ENCODE assay signal across 19 mouse cellular contexts in the genomic region with DNA sequence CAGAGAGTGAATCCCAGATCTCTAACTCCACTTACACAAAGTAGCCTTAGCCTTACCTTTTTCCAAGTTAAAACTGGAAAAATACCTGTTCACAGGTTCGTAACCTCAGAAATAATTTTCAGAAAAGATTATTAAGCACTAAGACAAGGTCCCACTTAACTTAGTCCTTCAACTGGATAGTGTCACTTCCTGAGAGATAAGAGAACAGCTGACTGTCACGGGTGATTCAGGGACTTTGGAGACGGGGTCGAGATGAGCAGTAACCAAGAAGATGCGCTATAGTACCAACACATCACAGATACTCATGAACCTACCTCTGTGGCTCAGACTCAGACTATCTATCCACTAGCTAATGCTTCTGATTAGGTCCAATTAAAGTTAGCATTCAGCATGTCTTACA. TPM values are rescaled to one million over a fixed set of nuclear protein-coding genes. Genes with fewer than 3 reads are reported as not detected.
DNase-seq lines count a peak whose midpoint lies in the region; ATAC-seq and TF ChIP-seq lines count a peak whose summit lies in the region.
"Had no signal": no experiment of that assay in that cellular context is flagged by ENCODE, and none has a peak within 500 bp of the region (broad histone marks: within the 10 kb centered on the region; RNA-seq: fewer than 3 reads in every experiment).

No protein-coding gene starts in this region.

- WGBS in midbrain, embryonic 11.5 days, result 85% methylated on average over 5 of the region's 5 CpGs
- 90% methylated on average over 5 of the region's 5 CpGs for WGBS in midbrain, embryonic 10.5 days

- peaks cover 2% of the 10 kb centered on the region; the same call in 1 of the 2 replicates for H3K79me2 ChIP-seq in MEL (ENCODE audit: control insufficient read depth, insufficient read depth, low read length, poor library complexity)

- no peaks in the 10 kb centered on the region for H3K27me3 ChIP-seq in midbrain, embryonic 11.5 days (ENCODE audit: control insufficient read depth, insufficient read depth, low read length)
- no peaks in the 10 kb centered on the region for H3K27me3 ChIP-seq in midbrain, embryonic 10.5 days (ENCODE audit: low read depth, poor library complexity, severe bottlenecking)
- no peaks in the 10 kb centered on the region for H3K27me3 ChIP-seq in MEL (ENCODE audit: control insufficient read depth in 1 of 2, insufficient read depth in 2 of 2, low read length in 2 of 2)
- H3K27me3 ChIP-seq: embryonic facial prominence, embryonic 12.5 days; forebrain, embryonic 13.5 days; forebrain, embryonic 15.5 days; Patski had no signal

- no peaks in the 10 kb centered on the region; the same call in 1 of the 2 replicates for H3K36me3 ChIP-seq in midbrain, embryonic 11.5 days (ENCODE audit: control insufficient read depth, insufficient read depth, low read length)
- H3K36me3 ChIP-seq in midbrain, embryonic 10.5 days, result peaks cover 11% of the 10 kb centered on the region
- peaks cover 6 to 19% of the 10 kb centered on the region in 2 experiments; a peak in 3 of 4 replicates for H3K36me3 ChIP-seq in MEL (ENCODE audit: control insufficient read depth in 1 of 2, insufficient read depth in 2 of 2, low read length in 2 of 2)

- no peak for TF ChIP-seq EP300 in MEL (IDR thresholded peaks at IDR 0.05; ENCODE audit: low read depth in 1 of 2, low read length in 2 of 2)

- no peak for ATAC-seq in midbrain, embryonic 11.5 days (ENCODE audit: low FRiP score)
- ATAC-seq: activated CD4-positive, CD25-positive, alpha-beta regulatory T cell, adult 4 months; forebrain, embryonic 13.5 days; forebrain, embryonic 15.5 days; forebrain, postnatal 0 days; Patski had no signal

- TF ChIP-seq RAD21 in MEL (IDR thresholded peaks at IDR 0.05; ENCODE audit: low read depth, low read length), result no peak

- no peaks in the 10 kb centered on the region for H3K4me1 ChIP-seq in midbrain, embryonic 11.5 days (ENCODE audit: control insufficient read depth, insufficient read depth, low read length)
- H3K4me1 ChIP-seq in midbrain, embryonic 10.5 days, result peaks cover 8% of the 10 kb centered on the region
- H3K4me1 ChIP-seq in MEL (ENCODE audit: control insufficient read depth in 1 of 2, insufficient read depth in 2 of 2, low read length in 2 of 2), result peaks cover 6 to 9% of the 10 kb centered on the region in 2 experiments
- H3K4me1 ChIP-seq: embryonic facial prominence, embryonic 10.5 days; embryonic facial prominence, embryonic 12.5 days; forebrain, embryonic 13.5 days; forebrain, embryonic 15.5 days had no signal

- H3K27ac ChIP-seq in midbrain, embryonic 11.5 days (ENCODE audit: low read depth, low read length), result no peak overlapping the region
- H3K27ac ChIP-seq in midbrain, embryonic 10.5 days (replicated peaks), result no peak overlapping the region
- H3K27ac ChIP-seq in MEL (ENCODE audit: control insufficient read depth, low read depth, low read length), result no peak overlapping the region
- H3K27ac ChIP-seq: embryonic facial prominence, embryonic 10.5 days; embryonic facial prominence, embryonic 12.5 days; forebrain, embryonic 13.5 days; forebrain, embryonic 15.5 days had no signal

- TF ChIP-seq POLR2A in MEL (IDR thresholded peaks at IDR 0.05; ENCODE audit: control insufficient read depth in 1 of 2, insufficient read depth in 1 of 2, low read depth in 1 of 2, low read length in 2 of 2, poor library complexity in 1 of 2), result no peak

- H3K4me3 ChIP-seq in midbrain, embryonic 11.5 days (ENCODE audit: low read depth, low read length), result no peak overlapping the region
- no peak overlapping the region for H3K4me3 ChIP-seq in midbrain, embryonic 10.5 days
- no peak overlapping the region for H3K4me3 ChIP-seq in MEL (ENCODE audit: control insufficient read depth in 1 of 2, insufficient read depth in 1 of 2, low read depth in 2 of 2, low read length in 2 of 2)
- H3K4me3 ChIP-seq: embryonic facial prominence, embryonic 10.5 days; embryonic facial prominence, embryonic 12.5 days; forebrain, embryonic 13.5 days; forebrain, embryonic 15.5 days had no signal

- no peak overlapping the region for H3K4me2 ChIP-seq in midbrain, embryonic 11.5 days
- H3K4me2 ChIP-seq: embryonic facial prominence, embryonic 12.5 days; forebrain, embryonic 13.5 days; forebrain, embryonic 15.5 days had no signal

- no peak overlapping the region for H3K9ac ChIP-seq in midbrain, embryonic 11.5 days (ENCODE audit: low read length)
- H3K9ac ChIP-seq in MEL (ENCODE audit: control insufficient read depth, low read depth, low read length, poor library complexity, severe bottlenecking), result no peak overlapping the region
- H3K9ac ChIP-seq: embryonic facial prominence, embryonic 12.5 days; forebrain, embryonic 13.5 days; forebrain, embryonic 15.5 days; forebrain, postnatal 0 days had no signal

- H3K9me3 ChIP-seq in midbrain, embryonic 11.5 days (ENCODE audit: control insufficient read depth, low read length), result no peaks in the 10 kb centered on the region
- H3K9me3 ChIP-seq in midbrain, embryonic 10.5 days (replicated peaks), result no peaks in the 10 kb centered on the region
- no peaks in the 10 kb centered on the region for H3K9me3 ChIP-seq in MEL (replicated peaks; ENCODE audit: insufficient read depth, low read length)
- H3K9me3 ChIP-seq: embryonic facial prominence, embryonic 10.5 days; embryonic facial prominence, embryonic 12.5 days; forebrain, embryonic 13.5 days; forebrain, embryonic 15.5 days had no signal

- DNase-seq in midbrain, embryonic 11.5 days (ENCODE audit: low spot score, missing footprints), result peak; percentile 31
- no peak for DNase-seq in midbrain, embryonic 10.5 days (ENCODE audit: low spot score)
- DNase-seq in MEL (ENCODE audit: low read depth, low spot score), result peak; percentile 47
- DNase-seq in gastrocnemius, postnatal 10 days, result no peak
- no peak for DNase-seq in urinary bladder, postnatal 36 days (ENCODE audit: low spot score in 2 of 2)
- DNase-seq: adrenal gland, postnatal 14 days; adrenal gland, postnatal 36 days; cerebellum, adult 11-12 months; cerebellum, adult 2 months; cerebellum, adult 9-10 months; cerebellum, postnatal 10 days; cerebellum, postnatal 25 days; forebrain, postnatal 0 days had no signal

- TF ChIP-seq CTCF in MEL (IDR thresholded peaks at IDR 0.05 in 2 of 3, conservative IDR thresholded peaks at IDR 0.05 in 1 of 3; ENCODE audit: control insufficient read depth in 1 of 3, insufficient read depth in 1 of 3, low read depth in 2 of 3, low read length in 3 of 3, poor library complexity in 1 of 3, severe bottlenecking in 1 of 3), result no peak

TF ChIP-seq in MEL, 35 proteins besides CTCF, POLR2A, EP300 and RAD21:
- TF ChIP-seq NRF1 (IDR thresholded peaks at IDR 0.05; ENCODE audit: insufficient read depth, low read depth, low read length, poor library complexity, severe bottlenecking) (no peak), HCFC1 (IDR thresholded peaks at IDR 0.05; ENCODE audit: low read depth, low read length) (no peak), ETS1 (IDR thresholded peaks at IDR 0.05; ENCODE audit: low read depth, low read length) (peak; percentile 83), GATA1 (IDR thresholded peaks at IDR 0.05; ENCODE audit: low read depth, low read length) (peak; percentile 72), SIN3A (IDR thresholded peaks at IDR 0.05; ENCODE audit: low read length) (peak; percentile 88)

RNA-seq across cellular contexts. Expression of a gene that starts 38.5 kb away (rescaled TPM):
- 47.9 and 50.6 TPM in 2 replicates for polyA plus RNA-seq in midbrain, embryonic 11.5 days (2014; fragmentation: Nextera tagmentation; extraction: Ambion mirVana)
- 43.6 and 44.2 TPM in 2 replicates for polyA plus RNA-seq in midbrain, embryonic 10.5 days (2016; fragmentation: Nextera tagmentation; extraction: Ambion mirVana)
- total RNA-seq in MEL (2012; rRNA removed), result 28.4 and 29.2 TPM in 2 replicates
- polyA plus RNA-seq in MEL (2012; ENCODE audit: insufficient read depth in 1 of 2, insufficient read length in 2 of 2, low read depth in 1 of 2, low replicate concordance in 2 of 2, missing spikeins in 1 of 2), result 10 to 100 TPM in 1 of 2 experiments, not detected in 1; 36.0 TPM
- 10 to 100 TPM; 35.3 to 41.8 TPM for total RNA-seq in gastrocnemius, postnatal 10 days (2021)

Comparison
In these comparisons a context has a peak if more than half of its experiments do, and no peak if none do; other contexts are left out.
1. DNase-seq: peak in midbrain, embryonic 11.5 days (single experiment) and MEL (single experiment); none in midbrain, embryonic 10.5 days (single experiment), gastrocnemius, postnatal 10 days (single experiment) and urinary bladder, postnatal 36 days (0 of 2).